12 mouse cellular contexts compared by ENCODE assay signal in the genomic region with DNA sequence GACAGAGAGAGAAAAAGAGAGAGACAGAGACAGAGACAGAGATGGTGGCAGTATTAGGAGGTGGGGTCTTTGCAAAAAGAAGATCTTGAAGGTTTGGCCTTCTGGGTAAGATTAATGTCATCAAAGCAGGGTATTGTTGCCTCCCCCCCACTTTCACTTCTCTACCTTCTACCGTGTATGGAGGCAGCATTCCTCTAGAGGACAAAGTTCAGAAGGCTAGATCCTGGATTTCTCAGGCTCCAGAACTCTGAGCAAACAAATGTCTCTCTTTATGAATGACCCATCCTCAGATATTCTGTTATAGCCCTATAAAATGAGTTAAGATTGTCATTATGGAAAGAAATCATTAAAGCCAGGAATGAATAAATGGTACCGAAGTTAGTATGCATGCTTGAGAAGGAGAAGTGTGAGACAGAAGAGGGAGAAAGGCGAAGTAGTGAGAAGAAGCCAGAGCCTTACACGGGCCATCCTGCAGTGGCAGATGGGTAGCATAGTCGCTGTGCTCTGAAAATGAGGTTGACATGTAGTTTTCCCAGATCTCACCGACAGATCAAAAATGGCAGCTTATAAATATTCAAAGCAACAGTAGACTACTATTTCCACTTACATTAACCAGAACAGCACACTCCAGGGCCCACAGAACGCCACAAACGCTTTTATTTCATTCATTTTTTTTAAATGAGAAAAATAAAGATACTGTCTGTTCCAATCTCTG.
"Had no signal": no experiment of that assay in that cellular context is flagged by ENCODE, and none has a peak within 500 bp of the region (broad histone marks: within the 10 kb centered on the region; RNA-seq: fewer than 3 reads in every experiment).

No protein-coding gene starts in this region.

- H3K27ac ChIP-seq: limb, embryonic 13.5 days; liver, embryonic 14.5 days; neural tube, embryonic 15.5 days; stomach, postnatal 0 days had no signal

- H3K36me3 ChIP-seq: limb, embryonic 13.5 days; midbrain, embryonic 13.5 days; neural tube, embryonic 15.5 days had no signal

- H3K4me3 ChIP-seq: limb, embryonic 13.5 days; midbrain, embryonic 13.5 days; myocyte; neural tube, embryonic 15.5 days had no signal

- H3K27me3 ChIP-seq: limb, embryonic 13.5 days; midbrain, embryonic 13.5 days; neural tube, embryonic 15.5 days had no signal

- DNase-seq: kidney, postnatal 14 days; left cerebral cortex, postnatal 4 days; lung, adult 18-20 months; right cerebral cortex, adult 18-20 months; right cerebral cortex, postnatal 25 days; thymus, postnatal 4 days had no signal

- H3K4me1 ChIP-seq: limb, embryonic 13.5 days had no signal

- H3K9me3 ChIP-seq: limb, embryonic 13.5 days; midbrain, embryonic 13.5 days; neural tube, embryonic 15.5 days had no signal
